Mouse (Mus musculus) adrenal gland, adult 18-20 months (tissue): Measurements from ENCODE around the gene Fzd9. TPM values are rescaled to one million over a fixed set of nuclear protein-coding genes. Genes with fewer than 3 reads are reported as not detected.

Source experiments
- DNase-seq, 2 experiments: peaks; one replicate each; pipeline ENCODE4 v3.0.0; 2021 to 2022; ENCODE audit warnings: low spot score in 2 of 2
- long read RNA-seq, 2 experiments: library from polyadenylated mRNA; stranded (forward); transcript quantifications; one replicate each; pipeline ENCODE4 v2.0.0; 2021
- total RNA-seq, 2 experiments: library from RNA; stranded (reverse); gene quantifications; 1 replicate in 1 of 2; 2 replicates in 1 of 2; pipeline ENCODE4 v1.2.3; 2021

The Fzd9 gene
- total RNA-seq = 10 to 100 TPM in 1 of 2 experiments, 1 to 10 TPM in 1; 3.0 to 10.5 TPM
- long read RNA-seq, experiment 1, transcript Fzd9-201 (1 exons, 2,293 nt) = major isoform, 28 of 28 reads
- long read RNA-seq, experiment 1, partial matches to known transcripts = 0 of 28 reads
- long read RNA-seq, experiment 1, other reads (novel, unspliced or antisense) = 0 of 28 reads
- long read RNA-seq, experiment 2, transcript Fzd9-201 (1 exons, 2,293 nt) = major isoform, 18 of 18 reads
- long read RNA-seq, experiment 2, partial matches to known transcripts = 0 of 18 reads
- long read RNA-seq, experiment 2, other reads (novel, unspliced or antisense) = 0 of 18 reads

- peak; percentile 89 to 91 for DNase-seq
Observed at GRCm38 (mm10) chr5:135251079-135251454, at the start of gene Fzd9. Gene Fzd9 (minus strand): TSS chr5:135251230.

GRCm38 (mm10) chr5:135292001-135292400 lies 41.0 kb upstream of the Fzd9 start:
- no peak for DNase-seq

- DNase-seq = no peak
Observed at GRCm38 (mm10) chr5:135291193-135291592, 40.2 kb upstream of the Fzd9 start.

- no peak for DNase-seq
Observed at GRCm38 (mm10) chr5:135290703-135291102, 39.7 kb upstream of the Fzd9 start.

GRCm38 (mm10) chr5:135286926-135287325 lies 35.9 kb upstream of the Fzd9 start:
- no peak for DNase-seq

DNA sequence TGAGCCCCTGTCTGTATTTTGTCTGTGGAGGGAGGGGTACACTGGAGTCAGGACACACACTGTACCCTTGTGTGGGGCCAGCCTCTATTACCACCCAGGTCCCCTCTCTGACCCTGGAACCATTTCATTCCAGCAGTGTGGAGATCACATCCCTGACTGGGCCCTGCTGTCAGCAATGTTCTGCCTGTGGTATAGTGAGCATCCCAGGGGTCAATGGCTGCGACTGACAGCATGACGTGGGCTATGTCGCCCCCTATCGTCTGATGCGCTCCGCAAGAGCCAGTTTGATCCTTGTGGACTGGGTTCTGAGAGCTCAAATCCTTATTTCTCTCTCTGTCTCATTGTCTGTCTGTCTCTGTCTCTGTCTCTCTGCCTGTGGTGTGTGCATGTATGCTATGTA lies 35.2 kb upstream of the Fzd9 start:
- peak; percentile 78 to 79 for DNase-seq

GRCm38 (mm10) chr5:135285211-135285610 lies 34.2 kb upstream of the Fzd9 start:
- DNase-seq = no peak

- no peak for DNase-seq
Observed at GRCm38 (mm10) chr5:135280226-135280625, 29.2 kb upstream of the Fzd9 start.

GRCm38 (mm10) chr5:135276597-135276996 lies 25.6 kb upstream of the Fzd9 start:
- no peak for DNase-seq

DNA sequence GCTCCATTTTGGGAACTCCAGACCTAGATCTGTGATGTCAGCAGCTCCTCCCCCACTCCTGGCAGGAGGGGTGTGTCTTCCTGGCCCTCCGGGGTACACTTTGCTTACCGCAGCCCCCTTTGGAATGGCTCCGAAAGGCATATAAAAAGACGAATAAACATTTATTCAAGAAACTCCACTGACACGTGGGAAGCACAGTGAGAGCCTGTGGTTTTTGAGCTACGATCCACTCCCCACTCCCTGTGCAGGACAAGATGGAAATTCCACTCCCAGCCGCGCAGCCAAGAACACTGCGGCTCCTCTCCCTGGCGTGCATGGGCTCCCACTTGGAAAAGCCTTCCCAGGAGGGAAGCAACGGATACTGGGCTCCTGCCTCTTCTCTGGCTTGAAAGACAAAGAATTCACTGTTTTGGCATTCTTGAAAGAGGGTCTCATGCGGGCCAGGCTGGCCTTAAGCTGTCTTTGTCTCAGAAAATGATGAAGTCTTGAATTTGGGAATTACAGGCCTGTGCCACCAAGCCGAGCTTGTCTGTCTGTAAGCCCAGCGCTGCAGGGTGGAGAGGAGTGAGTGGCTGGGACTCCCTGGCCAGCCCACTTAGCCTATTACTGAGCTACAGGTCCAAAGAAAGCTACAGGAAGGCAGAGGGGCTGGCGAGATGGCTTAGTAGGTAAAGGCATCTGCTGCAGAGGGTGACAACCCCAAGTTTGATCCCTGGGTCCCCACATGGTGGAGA lies 23.8 kb upstream of the Fzd9 start:
- DNase-seq = no peak

DNA sequence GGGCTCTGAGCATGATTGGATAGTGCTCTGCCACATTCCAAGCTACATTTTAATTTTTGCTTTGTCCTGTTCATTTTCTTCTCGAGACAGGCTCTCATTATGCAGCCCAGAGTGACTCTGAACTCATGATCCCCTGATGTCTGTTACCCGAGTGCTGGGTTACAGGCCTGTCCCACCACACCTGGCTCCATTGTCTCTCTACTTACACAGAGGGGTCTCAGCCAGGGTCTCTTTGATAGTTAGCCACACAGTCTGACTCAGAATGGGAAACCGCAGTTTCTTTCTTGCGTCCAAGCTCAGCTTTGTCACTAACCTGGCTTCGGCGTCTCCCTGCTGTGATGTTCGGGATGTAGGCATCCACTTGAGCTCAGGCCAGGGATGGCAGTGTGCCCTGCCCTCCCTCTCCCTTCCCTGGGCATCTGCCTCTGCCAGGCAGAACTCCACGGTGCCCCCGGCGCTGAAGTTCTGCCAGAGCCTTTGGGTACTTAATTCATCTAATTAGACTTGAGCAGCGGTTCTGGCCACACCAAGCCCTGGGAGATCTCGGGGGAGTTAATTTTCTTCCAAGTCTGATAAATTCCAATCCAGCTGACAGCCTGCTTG lies 20.6 kb upstream of the Fzd9 start:
- no peak for DNase-seq

GRCm38 (mm10) chr5:135270361-135270760 lies 19.3 kb upstream of the Fzd9 start:
- DNase-seq = no peak

- no peak for DNase-seq
Observed at GRCm38 (mm10) chr5:135269451-135269850, 18.4 kb upstream of the Fzd9 start.

DNA sequence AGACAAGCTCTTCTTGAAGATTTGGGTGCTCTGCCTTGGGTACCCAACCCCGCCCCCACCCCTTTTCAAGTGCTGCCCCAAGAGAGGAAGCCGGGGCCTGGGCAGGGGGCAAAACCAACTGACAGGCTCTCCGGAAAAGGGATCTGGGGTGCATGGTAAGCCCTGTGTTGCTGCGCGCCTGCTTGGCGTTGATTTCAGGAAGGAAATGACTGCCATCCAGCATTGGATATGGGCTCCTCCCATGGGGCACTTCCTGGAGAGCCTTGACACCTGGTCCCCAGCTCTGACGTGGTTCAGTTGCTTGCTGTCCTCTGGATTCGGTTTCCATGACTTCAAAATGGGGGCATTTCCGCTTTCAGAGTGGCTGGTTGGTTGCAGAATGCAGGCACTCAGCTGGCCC lies 13.5 kb upstream of the Fzd9 start:
- no peak for DNase-seq

- no peak for DNase-seq
Observed at GRCm38 (mm10) chr5:135263866-135264503, 13.0 kb upstream of the Fzd9 start.

- DNase-seq = no peak
Observed at GRCm38 (mm10) chr5:135258280-135259150, 7.5 kb upstream of the Fzd9 start.

- DNase-seq = no peak
Observed at GRCm38 (mm10) chr5:135257559-135257958, 6.5 kb upstream of the Fzd9 start.

- DNase-seq = no peak
Observed at GRCm38 (mm10) chr5:135256166-135256565, 5.1 kb upstream of the Fzd9 start.

- no peak for DNase-seq
Observed at GRCm38 (mm10) chr5:135253741-135254401, 2.8 kb upstream of the Fzd9 start.
